Mouse (Mus musculus) CH12F3 (cell line): ENCODE results near the gene Trpv6.

Experiments
- in situ Hi-C: fragments of 300-500 bp; cut with MboI; formaldehyde crosslinking; loops from 2 replicates; pipeline ENCODE4 v1.14.3; 2020; ENCODE audit warnings: low sequenced_read_pairs

Trpv6 gene

GRCm38 (mm10) chr6:41622661-41623060, 13.5 kb downstream of the Trpv6 start:
- in situ Hi-C loops = no loop called here

- in situ Hi-C loops = no loop called here
Observed at GRCm38 (mm10) chr6:41621241-41621990, 14.8 kb downstream of the Trpv6 start.

GRCm38 (mm10) chr6:41620173-41620798, 15.9 kb downstream of the Trpv6 start:
- in situ Hi-C loops = no loop called here

GRCm38 (mm10) chr6:41607637-41608036, 28.6 kb downstream of the Trpv6 start:
- in situ Hi-C loops = no loop called here

- in situ Hi-C loops = no loop called here
Observed at GRCm38 (mm10) chr6:41606214-41606613, 30.0 kb downstream of the Trpv6 start.

GRCm38 (mm10) chr6:41605794-41606104, 30.5 kb downstream of the Trpv6 start:
- in situ Hi-C loops = no loop called here

GRCm38 (mm10) chr6:41605061-41605793, 31.0 kb downstream of the Trpv6 start, which contains the start of gene Ephb6:
Gene Ephb6 (plus strand): TSS chr6:41605482.
- in situ Hi-C loops = no loop called here

GRCm38 (mm10) chr6:41604401-41605050, 31.7 kb downstream of the Trpv6 start:
- in situ Hi-C loops = no loop called here

- in situ Hi-C loops = no loop called here
Observed at GRCm38 (mm10) chr6:41582189-41582588, 54.0 kb downstream of the Trpv6 start.

GRCm38 (mm10) chr6:41581295-41581694, 54.9 kb downstream of the Trpv6 start:
- in situ Hi-C loops = no loop called here

GRCm38 (mm10) chr6:41577297-41577696, 58.9 kb downstream of the Trpv6 start:
- in situ Hi-C loops = no loop called here

- in situ Hi-C loops = no loop called here
Observed at GRCm38 (mm10) chr6:41576526-41577097, 59.6 kb downstream of the Trpv6 start.
